Mouse (Mus musculus) forelimb bud, embryonic 11.5 days (tissue): ENCODE measurements around the gene Otop3.

Experiments used
- DNase-seq: peaks from one replicate; pipeline ENCODE4 v3.0.0-alpha.2; 2012; ENCODE audit warnings: low read depth, low spot score

Gene Otop3

GRCm38 (mm10) chr11:115334531-115334930, at the start of gene Otop3:
Otop3 (plus strand) TSS chr11:115334731.
- DNase-seq, result no peak

- no peak for DNase-seq
Measured at GRCm38 (mm10) chr11:115285282-115285681, 49.2 kb upstream of the Otop3 start.

GRCm38 (mm10) chr11:115286201-115286993, 48.1 kb upstream of the Otop3 start:
- DNase-seq, result no peak

GRCm38 (mm10) chr11:115287386-115287785, 47.1 kb upstream of the Otop3 start:
- no peak for DNase-seq

- DNase-seq, result no peak
Measured at GRCm38 (mm10) chr11:115288305-115288704, 46.2 kb upstream of the Otop3 start.

GRCm38 (mm10) chr11:115289885-115290284, 44.6 kb upstream of the Otop3 start:
- no peak for DNase-seq

- no peak for DNase-seq
Measured at GRCm38 (mm10) chr11:115290314-115290713, 44.2 kb upstream of the Otop3 start.

GRCm38 (mm10) chr11:115290919-115291318, 43.6 kb upstream of the Otop3 start:
- DNase-seq, result no peak

GRCm38 (mm10) chr11:115291503-115291902, 43.0 kb upstream of the Otop3 start:
- DNase-seq, result no peak

- no peak for DNase-seq
Measured at GRCm38 (mm10) chr11:115292631-115293375, 41.7 kb upstream of the Otop3 start.

- DNase-seq, result no peak
Measured at GRCm38 (mm10) chr11:115295939-115296338, 38.6 kb upstream of the Otop3 start.

- DNase-seq, result no peak
Measured at GRCm38 (mm10) chr11:115296471-115297210, 37.9 kb upstream of the Otop3 start.

GRCm38 (mm10) chr11:115297214-115297826, 37.2 kb upstream of the Otop3 start, which contains the start of gene Fads6:
Fads6 (minus strand) TSS chr11:115297663.
- peak; percentile 23 for DNase-seq

- no peak for DNase-seq
Measured at GRCm38 (mm10) chr11:115298160-115298559, 36.4 kb upstream of the Otop3 start.

GRCm38 (mm10) chr11:115300745-115301144, 33.8 kb upstream of the Otop3 start:
- no peak for DNase-seq

GRCm38 (mm10) chr11:115301351-115301750, 33.2 kb upstream of the Otop3 start:
- DNase-seq, result no peak

- no peak for DNase-seq
Measured at GRCm38 (mm10) chr11:115303167-115303566, 31.4 kb upstream of the Otop3 start.

GRCm38 (mm10) chr11:115306863-115307262, 27.7 kb upstream of the Otop3 start, which contains the start of gene Otop2:
Otop2 (plus strand) TSS chr11:115307163.
- DNase-seq, result no peak

- no peak for DNase-seq
Measured at GRCm38 (mm10) chr11:115308781-115309180, 25.8 kb upstream of the Otop3 start.

- DNase-seq, result no peak
Measured at GRCm38 (mm10) chr11:115314249-115314648, 20.3 kb upstream of the Otop3 start.

GRCm38 (mm10) chr11:115317204-115317603, 17.3 kb upstream of the Otop3 start:
- no peak for DNase-seq
